Mouse (Mus musculus) midbrain, embryonic 13.5 days (tissue): ENCODE measurements around the gene Nr2e1. TPM values are rescaled to one million over a fixed set of nuclear protein-coding genes. Genes with fewer than 3 reads are reported as not detected.

Experiments used
- ATAC-seq: fragments of 200-750 bp; cut with Nextera tagmentation; 2 replicates; pipeline ENCODE4 v1.8.0; 2017; ENCODE audit warnings: mild to moderate bottlenecking, moderate TSS enrichment, moderate library complexity
- H3K27ac ChIP-seq: fragments of 300-500 bp; sonication (generic); 2 replicates; pipeline ENCODE4 v1.5.1; 2015; ENCODE audit warnings: inconsistent platforms, mild to moderate bottlenecking, moderate library complexity
- H3K27me3 ChIP-seq: fragments of 300-500 bp; sonication (generic); 2 replicates; pipeline ENCODE4 v1.6.1; 2015; ENCODE audit warnings: mild to moderate bottlenecking, inconsistent platforms
- H3K36me3 ChIP-seq: fragments of 300-500 bp; sonication (generic); 2 replicates; pipeline ENCODE4 v1.6.1; 2015; ENCODE audit warnings: mild to moderate bottlenecking, inconsistent platforms
- H3K4me1 ChIP-seq: fragments of 300-500 bp; sonication (generic); replicated peaks from 2 replicates; pipeline ENCODE4 v1.6.1; 2015; ENCODE audit warnings: inconsistent platforms
- H3K4me2 ChIP-seq: fragments of 300-500 bp; sonication (generic); replicated peaks from 2 replicates; pipeline ENCODE4 v1.6.1; 2015; ENCODE audit warnings: moderate library complexity, mild to moderate bottlenecking, inconsistent platforms
- H3K4me3 ChIP-seq: fragments of 300-500 bp; sonication (generic); replicated peaks from 2 replicates; pipeline ENCODE4 v1.5.1; 2015; ENCODE audit warnings: mild to moderate bottlenecking, inconsistent platforms
- H3K9ac ChIP-seq: fragments of 300-500 bp; sonication (generic); replicated peaks from 2 replicates; pipeline ENCODE4 v1.6.1; 2015; ENCODE audit warnings: mild to moderate bottlenecking, inconsistent platforms
- H3K9me3 ChIP-seq: fragments of 300-500 bp; sonication (generic); 2 replicates; pipeline ENCODE4 v1.6.1; 2016; ENCODE audit warnings: mild to moderate bottlenecking, inconsistent platforms
- WGBS: fragments of 180-500 bp; shearing (Covaris S2); methylation state at CpG from one replicate; pipeline ENCODE4 v1.1.7; 2015; 5-methylcytosine and 5-hydroxymethylcytosine counted together
- polyA plus RNA-seq: library from polyadenylated mRNA; unstranded; fragments of >200 nt; fragmentation: Nextera tagmentation; extraction: Ambion mirVana; gene quantifications from 2 replicates; pipeline ENCODE4 v1.2.1, GENCODE M21; 2015

The Nr2e1 gene
- 14.8 and 16.9 TPM in 2 replicates for polyA plus RNA-seq

GRCm38 (mm10) chr10:42583157-42583872, at the start of gene Nr2e1, which contains the start of gene Ostm1:
TSS of gene Nr2e1 (minus strand) at chr10:42583632.
TSS of gene Ostm1 (plus strand) at chr10:42583822.
- Histone ChIP-seq H3K27ac (peak within 1 kb of the TSS; percentile 35), H3K4me3 (peak within 1 kb of the TSS; percentile 49), H3K4me2 (peak within 1 kb of the TSS; percentile 63), H3K9me3 (no peaks in the 10 kb centered on the region), H3K27me3 (peaks cover 93% of the 10 kb centered on the region), H3K36me3 (no peaks in the 10 kb centered on the region), H3K4me1 (peaks cover 68% of the 10 kb centered on the region), H3K9ac (peak within 1 kb of the TSS; percentile 70)
- WGBS: under 1% methylated on average over 43 of the region's 43 CpGs
- ATAC-seq: peak; percentile 50

- peak overlapping the region; percentile 41 for H3K9ac ChIP-seq
- H3K4me3 ChIP-seq: peak overlapping the region; percentile 31
- peak; percentile 63 for ATAC-seq
- WGBS: under 1% methylated on average over 39 of the region's 39 CpGs
- no peaks in the 10 kb centered on the region for H3K36me3 ChIP-seq
- H3K4me2 ChIP-seq: peak overlapping the region; percentile 60
- H3K9me3 ChIP-seq: no peaks in the 10 kb centered on the region
- H3K4me1 ChIP-seq: peaks cover 62% of the 10 kb centered on the region
- H3K27ac ChIP-seq: peak overlapping the region; percentile 59; the same call in 1 of the 2 replicates
- H3K27me3 ChIP-seq: peaks cover 82% of the 10 kb centered on the region
Observed at GRCm38 (mm10) chr10:42632453-42633360, 49.3 kb upstream of the Nr2e1 start.

DNA sequence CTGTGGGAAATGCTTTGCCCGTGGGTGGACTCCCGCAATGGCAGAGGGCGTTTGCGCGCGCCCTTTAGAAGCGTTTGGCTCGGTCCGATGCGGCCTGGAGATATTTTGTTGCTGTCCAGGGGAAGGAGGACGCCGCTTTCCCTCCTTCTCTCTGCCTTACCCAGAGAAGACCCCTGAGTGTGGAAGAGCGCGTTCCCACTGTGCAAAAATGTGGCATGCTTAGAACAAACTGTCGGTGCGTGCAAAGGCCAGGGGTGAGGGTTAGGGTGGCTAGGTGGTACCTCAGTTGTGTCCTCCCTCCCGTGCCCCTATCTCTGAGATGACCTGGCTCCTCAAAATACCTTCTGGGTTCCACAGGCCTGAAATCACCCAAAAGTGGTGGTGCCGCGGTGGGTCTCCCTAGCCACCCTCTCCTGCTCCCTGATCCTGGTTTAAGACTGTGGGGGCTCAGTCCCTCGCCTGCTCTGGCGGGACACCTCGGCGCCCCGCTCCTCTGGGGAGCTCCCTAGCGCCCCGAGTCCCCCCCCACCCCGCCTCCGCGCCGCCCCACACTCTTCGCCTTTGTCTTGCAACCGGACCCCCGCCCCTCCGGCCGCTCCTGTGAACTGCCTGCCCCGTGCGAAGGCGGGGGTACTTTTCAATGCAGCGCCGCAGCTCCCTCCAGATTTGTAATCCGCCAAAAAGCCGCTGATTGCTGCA, 48.5 kb upstream of the Nr2e1 start:
- ATAC-seq: peak; percentile 31
- Histone ChIP-seq H3K4me3 (peak overlapping the region; percentile 31), H3K36me3 (no peaks in the 10 kb centered on the region), H3K4me2 (peak overlapping the region; percentile 60), H3K4me1 (peaks cover 62% of the 10 kb centered on the region), H3K27me3 (peaks cover 82% of the 10 kb centered on the region), H3K27ac (peak overlapping the region; percentile 59; the same call in 1 of the 2 replicates), H3K9ac (peak overlapping the region; percentile 41; the same call in 1 of the 2 replicates), H3K9me3 (no peaks in the 10 kb centered on the region)
- under 1% methylated on average over 42 of the region's 42 CpGs for WGBS

DNA sequence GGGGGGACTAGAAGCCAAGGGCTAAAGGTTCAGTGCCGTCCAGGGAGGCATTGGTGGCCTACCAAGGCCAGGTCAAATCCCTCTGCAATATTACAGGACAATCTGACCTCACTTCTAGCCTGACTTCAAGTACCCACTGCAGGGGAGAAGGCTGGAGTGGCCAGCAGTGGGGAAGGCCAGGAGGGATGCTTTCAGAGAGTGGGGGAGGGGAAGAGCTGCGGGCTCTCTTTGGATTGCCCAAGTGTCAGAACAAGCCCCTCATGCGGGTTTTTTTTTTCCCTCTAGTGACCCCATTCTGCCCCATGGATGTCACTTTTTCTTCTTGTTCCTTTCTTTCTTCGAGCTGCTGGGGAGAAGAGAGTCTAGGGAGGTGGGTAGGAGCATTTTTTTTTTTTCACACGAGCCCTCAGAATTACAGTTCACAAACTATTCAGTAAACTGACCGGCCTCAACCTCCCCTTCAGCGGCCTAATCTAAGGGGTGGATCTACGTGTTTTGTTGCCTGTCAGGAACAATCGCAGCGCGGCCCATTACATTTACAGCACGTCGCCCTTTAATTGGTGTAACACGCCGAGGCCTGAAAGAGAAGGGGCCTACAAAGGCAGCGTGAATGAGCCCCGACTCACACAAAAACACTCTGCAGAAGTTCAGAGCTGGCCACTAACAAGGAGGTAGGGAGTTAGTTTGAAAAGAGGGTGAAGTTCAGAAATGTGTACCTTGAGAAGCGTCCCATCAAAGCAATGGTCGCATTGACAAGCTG, 47.3 kb upstream of the Nr2e1 start:
- Histone ChIP-seq H3K4me1 (peaks cover 58% of the 10 kb centered on the region), H3K36me3 (no peaks in the 10 kb centered on the region), H3K27me3 (peaks cover 82% of the 10 kb centered on the region), H3K9me3 (no peaks in the 10 kb centered on the region), H3K9ac (no peak overlapping the region), H3K4me3 (0 out of 2 replicates have a peak overlapping the region, but pooled peaks have one; percentile 31), H3K4me2 (peak overlapping the region; percentile 60), H3K27ac (peak overlapping the region; percentile 56)
- under 1% methylated on average over 19 of the region's 19 CpGs for WGBS
- peak; percentile 25; the same call in 1 of the 2 replicates for ATAC-seq

- no peaks in the 10 kb centered on the region for H3K36me3 ChIP-seq
- peaks cover 9% of the 10 kb centered on the region for H3K4me1 ChIP-seq
- H3K4me3 ChIP-seq: no peak overlapping the region
- H3K27ac ChIP-seq: no peak overlapping the region
- peaks cover 88% of the 10 kb centered on the region for H3K27me3 ChIP-seq
- H3K9me3 ChIP-seq: no peaks in the 10 kb centered on the region
- 85% methylated on average over 2 of the region's 2 CpGs for WGBS
- H3K9ac ChIP-seq: no peak overlapping the region
- no peak overlapping the region for H3K4me2 ChIP-seq
- no peak for ATAC-seq
Observed at GRCm38 (mm10) chr10:42625907-42626306, 42.5 kb upstream of the Nr2e1 start.

DNA sequence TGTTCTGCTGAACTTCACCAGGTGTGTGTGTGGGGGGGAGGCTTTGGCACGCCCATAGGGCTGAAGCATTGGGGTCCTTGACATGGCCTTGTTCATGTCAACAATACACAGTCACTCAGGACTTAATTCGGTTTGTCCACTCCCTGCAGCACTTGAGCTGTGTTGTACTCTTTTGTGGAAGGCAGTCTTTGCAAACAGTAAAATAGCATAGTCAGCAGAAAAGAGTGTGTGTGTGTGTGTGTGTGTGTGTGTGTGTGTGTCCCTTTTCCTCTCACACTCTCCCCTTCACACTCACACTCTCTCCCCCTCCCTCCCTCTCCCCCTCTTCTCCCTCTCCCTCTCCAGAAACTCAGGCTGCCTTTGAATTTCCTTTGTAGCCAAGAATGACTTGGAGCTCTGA, 34.9 kb upstream of the Nr2e1 start:
- Histone ChIP-seq H3K27me3 (peaks cover 82% of the 10 kb centered on the region), H3K9ac (no peak overlapping the region), H3K9me3 (no peaks in the 10 kb centered on the region), H3K27ac (no peak overlapping the region), H3K4me1 (peaks cover 24% of the 10 kb centered on the region), H3K4me3 (no peak overlapping the region), H3K4me2 (no peak overlapping the region), H3K36me3 (no peaks in the 10 kb centered on the region)
- no peak for ATAC-seq
- 37% methylated on average over 2 of the region's 2 CpGs for WGBS

DNA sequence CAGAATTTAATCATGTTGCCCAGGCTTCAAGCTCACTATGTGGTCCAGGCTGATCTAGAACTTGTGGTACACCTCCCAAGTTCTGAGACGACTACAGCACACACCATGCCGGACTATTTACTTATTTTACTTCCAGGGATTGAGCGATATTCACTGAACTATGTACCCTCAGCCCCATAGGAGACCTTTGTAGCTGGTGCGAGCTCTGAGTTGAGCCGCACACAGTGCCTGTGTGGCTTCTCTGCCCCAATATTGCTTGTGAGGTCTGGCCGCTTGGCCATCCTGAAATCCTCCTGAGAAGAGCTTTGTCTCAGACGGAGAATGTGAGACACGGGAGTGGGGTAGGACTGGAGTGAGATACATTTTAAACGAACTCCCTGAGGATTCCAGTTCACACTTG, 31.3 kb upstream of the Nr2e1 start:
- no peaks in the 10 kb centered on the region for H3K9me3 ChIP-seq
- no peak overlapping the region for H3K4me3 ChIP-seq
- 15% methylated on average over 9 of the region's 9 CpGs for WGBS
- H3K4me2 ChIP-seq: no peak overlapping the region
- no peak overlapping the region for H3K27ac ChIP-seq
- H3K4me1 ChIP-seq: peaks cover 29% of the 10 kb centered on the region
- no peak overlapping the region for H3K9ac ChIP-seq
- H3K36me3 ChIP-seq: no peaks in the 10 kb centered on the region
- peaks cover 81% of the 10 kb centered on the region for H3K27me3 ChIP-seq
- no peak for ATAC-seq

GRCm38 (mm10) chr10:42613639-42614381, 30.4 kb upstream of the Nr2e1 start:
- peak overlapping the region; percentile 43 for H3K4me3 ChIP-seq
- H3K27ac ChIP-seq: no peak overlapping the region
- H3K36me3 ChIP-seq: no peaks in the 10 kb centered on the region
- peaks cover 25% of the 10 kb centered on the region for H3K4me1 ChIP-seq
- H3K9ac ChIP-seq: peak overlapping the region; percentile 57
- peaks cover 78% of the 10 kb centered on the region for H3K27me3 ChIP-seq
- under 1% methylated on average over 39 of the region's 40 CpGs for WGBS
- peak overlapping the region; percentile 79 for H3K4me2 ChIP-seq
- peak; percentile 82 for ATAC-seq
- H3K9me3 ChIP-seq: no peaks in the 10 kb centered on the region

- Histone ChIP-seq H3K27me3 (peaks cover 79% of the 10 kb centered on the region), H3K4me3 (no peak overlapping the region), H3K27ac (no peak overlapping the region), H3K9me3 (peaks cover 4% of the 10 kb centered on the region; the same call in 1 of the 2 replicates), H3K4me1 (peaks cover 21% of the 10 kb centered on the region), H3K4me2 (peak overlapping the region; percentile 22), H3K9ac (no peak overlapping the region), H3K36me3 (no peaks in the 10 kb centered on the region)
- no peak for ATAC-seq
- 9% methylated on average over 12 of the region's 12 CpGs for WGBS
Observed at GRCm38 (mm10) chr10:42613075-42613474, 29.6 kb upstream of the Nr2e1 start.

GRCm38 (mm10) chr10:42606757-42607156, 23.3 kb upstream of the Nr2e1 start:
- WGBS: 75% methylated on average over 4 of the region's 4 CpGs
- Histone ChIP-seq H3K9me3 (peaks cover 21% of the 10 kb centered on the region), H3K36me3 (no peaks in the 10 kb centered on the region), H3K27ac (no peak overlapping the region), H3K4me1 (no peaks in the 10 kb centered on the region), H3K4me2 (no peak overlapping the region), H3K9ac (no peak overlapping the region), H3K27me3 (peaks cover 33% of the 10 kb centered on the region), H3K4me3 (no peak overlapping the region)
- no peak for ATAC-seq
